Mouse (Mus musculus): Measurements from ENCODE around the gene Ank3.

- TF ChIP-seq CTCF (IDR thresholded peaks at IDR 0.05; ENCODE audit: borderline replicate concordance, extremely low read depth, insufficient read depth, insufficient read length) (no peak), POLR2A (IDR thresholded peaks at IDR 0.05; ENCODE audit: borderline replicate concordance, extremely low read depth, insufficient read depth, insufficient read length, poor library complexity, severe bottlenecking) (no peak)
Observed at GRCm38 (mm10) chr10:69577061-69577728, 178.6 kb downstream of the Ank3 start.

All from brain, embryonic 14.5 days (tissue).